Mouse (Mus musculus) lung, postnatal 0 days (tissue): ENCODE results near the gene 1700034J05Rik. TPM values are rescaled to one million over a fixed set of nuclear protein-coding genes. Genes with fewer than 3 reads are reported as not detected.

Source experiments
- ATAC-seq: fragments of 200-750 bp; cut with Nextera tagmentation; 2 replicates; pipeline ENCODE4 v1.8.0; 2017; ENCODE audit warnings: moderate library complexity
- DNase-seq: peaks from one replicate; pipeline ENCODE4 v3.0.0-alpha.2; 2016; ENCODE audit warnings: low spot score
- H3K27ac ChIP-seq: fragments of 300-500 bp; sonication (generic); 2 replicates; pipeline ENCODE4 v1.5.1; 2014; ENCODE audit warnings: antibody characterized with exemption, mild to moderate bottlenecking, low read length, mixed read lengths
- H3K27me3 ChIP-seq: fragments of 300-500 bp; sonication (generic); replicated peaks from 2 replicates; pipeline ENCODE4 v1.6.1; 2014; ENCODE audit warnings: low read length, mixed read lengths; ENCODE audit not compliant: insufficient read depth
- H3K36me3 ChIP-seq: fragments of 300-500 bp; sonication (generic); 2 replicates; pipeline ENCODE4 v1.6.1; 2014; ENCODE audit warnings: low read length, mixed read lengths; ENCODE audit not compliant: insufficient read depth
- H3K4me1 ChIP-seq: fragments of 300-500 bp; sonication (generic); 2 replicates; pipeline ENCODE4 v1.6.1; 2014; ENCODE audit warnings: antibody characterized with exemption, low read depth, low read length, mixed read lengths; ENCODE audit not compliant: insufficient read depth
- H3K4me2 ChIP-seq: fragments of 300-500 bp; sonication (generic); replicated peaks from 2 replicates; pipeline ENCODE4 v1.6.1; 2014; ENCODE audit warnings: low read depth, mild to moderate bottlenecking, low read length, moderate library complexity, mixed read lengths
- H3K4me3 ChIP-seq: fragments of 300-500 bp; sonication (generic); 2 replicates; pipeline ENCODE4 v1.5.1; 2014; ENCODE audit warnings: low read depth, low read length
- H3K9ac ChIP-seq: fragments of 300-500 bp; sonication (generic); replicated peaks from 2 replicates; pipeline ENCODE4 v1.6.1; 2014; ENCODE audit warnings: low read depth, mild to moderate bottlenecking
- H3K9me3 ChIP-seq: fragments of 300-500 bp; sonication (generic); 2 replicates; pipeline ENCODE4 v1.6.1; 2016; ENCODE audit warnings: low read length, mixed read lengths
- CTCF ChIP-seq: IDR thresholded peaks from 2 replicates; pipeline ENCODE4 v1.5.1; 2016; ENCODE audit warnings: antibody characterized with exemption, mild to moderate bottlenecking
- EP300 ChIP-seq: IDR thresholded peaks from 2 replicates; pipeline ENCODE4 v1.6.1; 2016; ENCODE audit warnings: antibody characterized with exemption, mild to moderate bottlenecking, control low read depth
- WGBS: fragments of 180-500 bp; shearing (Covaris S2); extraction: QIAGEN DNeasy Blood & Tissue Kit; methylation state at CpG from one replicate; pipeline ENCODE4 v1.1.7; 2014; 5-methylcytosine and 5-hydroxymethylcytosine counted together
- polyA plus RNA-seq: library from polyadenylated mRNA; unstranded; fragments of >200 nt; fragmentation: Nextera tagmentation; extraction: Ambion mirVana; gene quantifications from 2 replicates; pipeline ENCODE4 v1.2.1, GENCODE M21; 2015

Gene 1700034J05Rik
- polyA plus RNA-seq, 1 experiment from 2014 or later: 0.17 TPM

DNA sequence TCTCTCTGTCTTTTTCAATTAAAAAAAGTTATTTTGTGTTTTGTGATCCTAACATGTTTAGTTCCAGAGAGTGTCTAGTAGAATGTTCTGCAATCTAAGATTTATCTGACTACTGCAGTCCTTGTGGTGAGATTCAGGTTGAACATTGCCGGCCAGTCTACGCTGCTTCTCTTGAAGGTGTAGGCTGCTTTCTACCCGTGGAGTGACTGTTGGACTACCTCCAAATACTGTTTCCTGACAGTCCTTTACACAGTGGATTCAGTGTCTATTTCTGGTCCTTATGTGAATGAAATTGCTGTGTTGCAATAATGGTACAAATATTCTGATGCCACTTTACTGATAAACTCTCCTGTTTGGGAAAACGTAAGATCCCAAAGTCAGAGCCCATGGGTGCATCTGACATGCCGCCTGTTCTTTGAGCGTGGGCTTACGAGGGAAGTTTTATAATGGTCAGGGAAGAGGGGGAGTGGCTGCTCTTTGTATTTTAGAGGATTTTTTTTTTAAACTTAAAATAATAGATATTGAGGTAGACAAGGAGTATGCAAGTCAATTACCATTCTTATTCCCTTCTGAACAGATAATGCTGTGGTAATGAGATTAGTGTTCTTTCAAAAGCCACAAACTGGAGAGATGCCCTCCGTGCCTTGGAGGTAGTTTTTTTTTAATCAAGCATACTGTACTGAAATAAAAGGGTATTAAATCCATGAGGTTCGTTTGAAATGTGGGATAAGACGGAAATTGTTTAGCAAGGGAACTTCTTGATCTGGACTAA lies 4.4 kb downstream of the 1700034J05Rik start:
- TF ChIP-seq EP300: no peak
- no peak for TF ChIP-seq CTCF
- Histone ChIP-seq H3K36me3 (no peaks in the 10 kb centered on the region), H3K9ac (no peak overlapping the region), H3K9me3 (no peaks in the 10 kb centered on the region), H3K4me3 (no peak overlapping the region), H3K27me3 (no peaks in the 10 kb centered on the region), H3K4me1 (peaks cover 11% of the 10 kb centered on the region), H3K4me2 (no peak overlapping the region), H3K27ac (no peak overlapping the region)
- WGBS: 44% methylated on average over 10 of the region's 10 CpGs
- ATAC-seq (no peak), DNase-seq (no peak)

DNA sequence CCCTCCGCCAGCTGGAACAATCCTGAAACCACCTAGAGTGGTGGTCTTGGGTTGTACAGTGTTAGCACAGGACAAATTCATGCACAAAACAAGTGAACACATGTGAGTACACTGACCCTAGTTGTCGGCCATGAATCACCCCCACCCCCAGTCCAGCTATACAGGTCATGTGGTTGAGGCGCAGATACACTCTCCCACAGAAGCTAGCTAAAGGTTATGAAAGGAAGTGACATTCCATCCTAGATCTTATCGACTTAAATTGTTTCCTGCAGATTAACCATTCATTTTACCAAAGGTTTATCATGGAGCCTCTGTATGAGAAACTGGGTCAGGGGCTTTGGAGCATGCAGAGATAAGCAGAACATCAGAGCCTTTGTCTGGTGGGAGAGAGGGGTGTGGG lies 7.0 kb downstream of the 1700034J05Rik start:
- no peak overlapping the region for H3K27ac ChIP-seq
- WGBS: 51% methylated on average over 4 of the region's 4 CpGs
- no peak for ATAC-seq

DNA sequence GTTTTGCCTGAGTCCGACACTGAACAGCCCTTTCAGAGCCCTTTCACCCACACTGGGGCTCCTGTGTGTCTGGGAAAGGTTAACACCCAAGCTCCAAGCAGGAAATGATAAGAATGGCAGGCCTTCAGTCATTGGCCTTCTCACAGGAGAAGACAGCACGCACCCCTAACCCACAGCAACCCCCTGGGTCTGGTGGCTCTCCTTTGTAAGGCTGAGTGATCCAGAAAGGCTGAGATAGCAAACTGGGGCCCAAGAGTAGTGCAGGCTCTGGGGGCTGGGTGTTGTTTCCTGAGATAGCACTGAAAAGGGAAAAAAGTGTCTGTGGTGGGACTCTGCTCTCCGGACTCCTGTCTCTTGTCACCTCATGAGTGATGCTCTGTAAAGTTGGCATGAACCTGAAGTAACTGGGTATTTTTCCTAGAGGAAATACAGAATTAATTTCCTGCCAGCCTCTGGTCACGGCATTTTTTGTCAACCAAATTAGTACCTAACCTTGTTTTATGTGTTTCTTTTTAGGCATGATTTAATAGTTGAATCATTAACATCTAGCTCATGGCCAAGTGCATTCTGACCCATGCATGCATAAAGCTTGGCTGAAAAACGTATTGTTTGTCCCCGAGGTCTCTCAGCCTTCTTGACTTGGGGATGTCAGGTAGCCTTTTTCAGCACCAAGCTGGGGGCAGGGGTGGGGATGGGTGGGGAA lies 7.7 kb downstream of the 1700034J05Rik start:
- Histone ChIP-seq H3K36me3 (no peaks in the 10 kb centered on the region), H3K4me2 (no peak overlapping the region), H3K9ac (no peak overlapping the region), H3K27me3 (no peaks in the 10 kb centered on the region), H3K9me3 (no peaks in the 10 kb centered on the region), H3K27ac (no peak overlapping the region), H3K4me1 (peaks cover 11% of the 10 kb centered on the region), H3K4me3 (no peak overlapping the region)
- TF ChIP-seq EP300: no peak
- no peak for TF ChIP-seq CTCF
- DNase-seq: no peak
- 63% methylated on average over 6 of the region's 6 CpGs for WGBS
- no peak for ATAC-seq

More for the DNA sequence above, 7.0 kb downstream of the 1700034J05Rik start:
- no peaks in the 10 kb centered on the region for H3K36me3 ChIP-seq
- no peak overlapping the region for H3K4me2 ChIP-seq
- peaks cover 11% of the 10 kb centered on the region for H3K4me1 ChIP-seq
- DNase-seq: no peak
- H3K4me3 ChIP-seq: no peak overlapping the region
- TF ChIP-seq CTCF: no peak
- no peak for TF ChIP-seq EP300
- no peaks in the 10 kb centered on the region for H3K27me3 ChIP-seq
- H3K9ac ChIP-seq: no peak overlapping the region
- H3K9me3 ChIP-seq: no peaks in the 10 kb centered on the region

DNA sequence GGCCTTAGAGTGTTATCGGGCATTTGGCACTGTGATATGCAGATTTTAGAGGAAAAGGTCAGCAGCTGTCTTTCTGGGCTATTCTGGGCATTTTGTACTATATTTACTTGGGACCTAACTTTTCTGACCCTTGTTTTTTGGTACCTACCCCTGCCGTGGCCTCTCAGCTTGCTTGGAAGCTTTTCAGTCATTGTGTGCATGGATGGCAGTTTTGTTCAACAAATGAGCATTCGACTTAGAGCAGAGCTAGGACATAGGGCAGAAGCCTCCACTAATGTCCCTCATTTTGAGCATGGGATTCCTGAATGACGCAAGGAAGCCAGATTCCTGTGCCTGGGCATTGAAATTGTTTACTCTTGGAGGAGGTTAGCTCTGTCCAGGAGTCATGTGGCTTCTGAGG lies 9.4 kb downstream of the 1700034J05Rik start:
- Histone ChIP-seq H3K36me3 (no peaks in the 10 kb centered on the region), H3K9me3 (no peaks in the 10 kb centered on the region), H3K9ac (no peak overlapping the region), H3K4me1 (peaks cover 10% of the 10 kb centered on the region), H3K27ac (no peak overlapping the region), H3K27me3 (no peaks in the 10 kb centered on the region), H3K4me2 (no peak overlapping the region), H3K4me3 (no peak overlapping the region)
- WGBS: 35% methylated on average over 4 of the region's 4 CpGs
- 0 out of 2 replicates have a peak, but pooled peaks have one; percentile 14 for TF ChIP-seq EP300
- no peak for TF ChIP-seq CTCF
- DNase-seq (peak; percentile 37), ATAC-seq (peak; percentile 45; the same call in 1 of the 2 replicates)

DNA sequence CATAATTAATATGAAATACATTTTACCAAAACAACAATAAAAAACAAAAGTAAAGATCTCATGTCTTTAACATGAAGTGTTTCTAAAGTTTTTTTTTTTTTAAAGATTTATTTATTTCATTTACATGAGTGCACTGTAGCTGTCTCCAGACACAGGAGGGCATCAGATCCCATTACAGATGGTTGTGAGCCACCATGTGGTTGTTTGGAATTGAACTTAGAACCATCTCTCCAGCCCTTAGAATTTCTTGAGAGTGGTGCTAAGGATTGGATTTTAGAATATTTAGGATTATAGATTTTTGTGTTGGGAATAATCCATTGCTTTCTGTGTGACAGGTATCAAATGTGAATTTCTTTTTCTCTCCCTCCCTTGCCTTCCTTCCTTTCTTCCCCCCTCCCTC lies 10.2 kb downstream of the 1700034J05Rik start:
- H3K4me2 ChIP-seq: no peak overlapping the region
- no peaks in the 10 kb centered on the region for H3K9me3 ChIP-seq
- H3K27me3 ChIP-seq: no peaks in the 10 kb centered on the region
- DNase-seq (no peak), ATAC-seq (no peak)
- no peak overlapping the region for H3K27ac ChIP-seq
- H3K9ac ChIP-seq: no peak overlapping the region
- no peaks in the 10 kb centered on the region for H3K36me3 ChIP-seq
- no peak overlapping the region for H3K4me3 ChIP-seq
- TF ChIP-seq CTCF (peak; percentile 34; the same call in 1 of the 2 replicates), EP300 (no peak)
- H3K4me1 ChIP-seq: peaks cover 7% of the 10 kb centered on the region

DNA sequence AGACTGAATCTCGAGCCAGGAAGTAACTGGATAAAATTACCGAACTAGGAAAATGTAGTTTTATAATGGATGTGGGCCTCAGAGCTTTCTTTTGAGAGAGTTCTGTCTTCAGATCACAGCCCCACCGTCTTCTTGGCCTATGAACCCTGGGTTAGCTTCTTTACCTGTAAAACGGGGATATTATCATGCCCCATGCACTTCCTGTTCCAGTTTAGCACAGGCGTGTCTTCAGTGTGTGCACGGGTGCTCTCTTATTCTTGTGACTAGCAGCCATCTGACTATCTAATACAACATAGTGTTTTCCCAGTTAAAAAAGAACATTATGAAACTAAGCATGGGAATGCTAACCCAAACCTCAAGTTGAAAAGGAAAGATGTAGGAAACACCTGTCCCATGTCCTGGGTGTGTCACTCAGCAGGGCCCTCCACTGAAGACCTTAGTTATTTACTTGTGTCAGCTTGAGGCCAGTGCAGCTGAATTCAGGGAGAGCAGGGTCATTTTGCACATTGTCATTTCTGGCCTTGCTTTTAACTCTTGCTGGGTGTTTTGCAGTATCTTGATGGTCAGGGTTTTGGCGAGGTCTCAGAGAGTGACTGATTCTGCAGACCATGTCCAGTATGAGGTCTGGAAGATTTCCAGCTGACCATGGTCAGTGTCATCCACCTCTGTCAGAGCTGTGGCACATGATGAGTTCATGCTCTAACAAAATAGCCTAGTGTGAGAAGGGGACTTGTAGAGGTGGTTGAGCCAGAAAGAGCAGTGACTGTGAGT lies 12.5 kb downstream of the 1700034J05Rik start:
- Histone ChIP-seq H3K27ac (no peak overlapping the region), H3K9ac (no peak overlapping the region), H3K4me1 (no peaks in the 10 kb centered on the region), H3K9me3 (no peaks in the 10 kb centered on the region), H3K4me3 (no peak overlapping the region), H3K27me3 (no peaks in the 10 kb centered on the region), H3K36me3 (no peaks in the 10 kb centered on the region), H3K4me2 (no peak overlapping the region)
- WGBS: 72% methylated on average over 7 of the region's 7 CpGs
- no peak for TF ChIP-seq CTCF
- TF ChIP-seq EP300: no peak
- no peak for DNase-seq
- no peak for ATAC-seq
